Mouse (Mus musculus): Measurements from ENCODE around the gene Adamtsl4.

DNA sequence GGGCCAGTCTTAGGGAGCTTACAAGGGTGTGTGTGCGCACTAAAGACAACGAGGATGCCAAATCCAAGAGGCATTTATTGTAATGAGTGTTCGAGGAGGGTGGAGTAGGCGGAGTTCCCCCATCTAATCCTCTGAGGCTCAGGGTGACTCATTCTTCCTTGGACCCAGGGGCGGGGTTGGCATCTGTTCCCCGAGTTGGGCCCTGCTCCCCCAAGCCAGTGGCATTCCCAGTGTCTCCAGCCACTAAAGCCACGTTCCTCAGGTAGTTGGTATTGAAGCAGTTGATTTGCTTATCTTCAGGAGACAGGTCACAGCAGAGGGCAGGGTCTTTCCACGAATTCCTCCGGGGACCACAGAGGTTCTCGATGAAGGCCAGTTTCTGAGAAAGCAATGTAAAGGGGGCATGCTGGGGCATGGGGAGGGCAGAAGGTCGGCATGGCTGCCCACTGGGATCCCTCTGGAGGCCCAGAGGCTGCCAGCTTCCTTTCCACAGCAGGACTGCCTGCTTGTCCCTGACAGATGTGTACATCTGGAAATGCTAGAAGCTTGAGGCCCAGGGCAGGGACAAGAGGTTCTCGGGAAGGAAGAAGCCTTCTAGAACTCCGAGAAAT is 46.5 kb upstream of the Adamtsl4 start:
- TF ChIP-seq CTCF (IDR thresholded peaks at IDR 0.05; ENCODE audit: borderline replicate concordance, insufficient read depth, low read length), result no peak
- no peak for TF ChIP-seq POLR2A (IDR thresholded peaks at IDR 0.05; ENCODE audit: low read depth, low read length)

Data from embryonic fibroblast, embryonic 13.5 days (primary cell).